Mouse (Mus musculus) left cerebral cortex, postnatal 25 days (tissue): ENCODE data around the gene Brinp3. TPM values are rescaled to one million over a fixed set of nuclear protein-coding genes. Genes with fewer than 3 reads are reported as not detected.
"Not testable (repeated sequence)": the region's sequence is repeated elsewhere in the genome, so short reads cannot be mapped to it uniquely, and the experiment has no call there.

Experiments
- DNase-seq, 2 experiments: peaks; one replicate each; pipeline ENCODE4 v3.0.0; 2022; ENCODE audit warnings: low spot score in 2 of 2, mixed read lengths in 1 of 2
- intact Hi-C: fragments of 180-260 bp; cut with DNase I; formaldehyde crosslinking; loops from one replicate; pipeline ENCODE4 v1.15.1; 2025
- total RNA-seq, 2 experiments: library from RNA; stranded (reverse); gene quantifications; 2 replicates each; pipeline ENCODE4 v1.2.3; 2021

Brinp3 gene
- 10 to 100 TPM; 48.8 to 56.4 TPM for total RNA-seq

- intact Hi-C loops, result loop anchor here (10.0 kb wide), 1 partner anchor 260 kb away; no protein-coding TSS in a partner anchor
- peak; percentile 45 to 49 for DNase-seq
These were observed at the start of gene Brinp3 for GRCm38 (mm10) chr1:146494681-146495331. Gene Brinp3 (plus strand): TSS chr1:146494760.

- DNase-seq, result peak; percentile 39 to 70
- intact Hi-C loops, result loop anchor here (10.0 kb wide), 1 partner anchor 259 kb away; no protein-coding TSS in a partner anchor
These were observed 339 bp upstream of the Brinp3 start for GRCm38 (mm10) chr1:146494221-146494620.

GRCm38 (mm10) chr1:146495386-146495785, 826 bp downstream of the Brinp3 start:
- peak; percentile 40 to 66 for DNase-seq
- intact Hi-C loops, result loop anchor here (10.0 kb wide), 1 partner anchor 261 kb away; no protein-coding TSS in a partner anchor

- intact Hi-C loops, result loop anchor here (10.0 kb wide), 1 partner anchor 263 kb away; no protein-coding TSS in a partner anchor
- DNase-seq, result peak; percentile 60 to 63
These were observed 3.0 kb downstream of the Brinp3 start for GRCm38 (mm10) chr1:146497381-146498081.

- peak; percentile 63 for DNase-seq
- intact Hi-C loops, result loop anchor here (10.0 kb wide), 1 partner anchor 263 kb away; no protein-coding TSS in a partner anchor
These were observed 3.7 kb downstream of the Brinp3 start for GRCm38 (mm10) chr1:146498085-146498779.

GRCm38 (mm10) chr1:146498780-146499114, 4.2 kb downstream of the Brinp3 start:
- intact Hi-C loops, result loop anchor here (10.0 kb wide), 1 partner anchor 264 kb away; no protein-coding TSS in a partner anchor
- DNase-seq, result no peak

GRCm38 (mm10) chr1:146515377-146515776, 20.8 kb downstream of the Brinp3 start:
- intact Hi-C loops, result no loop called here
- DNase-seq, result no peak

GRCm38 (mm10) chr1:146523727-146524573, 29.4 kb downstream of the Brinp3 start:
- intact Hi-C loops, result no loop called here
- no peak for DNase-seq

- intact Hi-C loops, result no loop called here
- no peak for DNase-seq
These were observed 34.0 kb downstream of the Brinp3 start for GRCm38 (mm10) chr1:146528572-146528971.

- DNase-seq, result peak in 1 of 2 experiments; percentile 50
- intact Hi-C loops, result no loop called here
These were observed 52.4 kb downstream of the Brinp3 start for GRCm38 (mm10) chr1:146546847-146547428.

GRCm38 (mm10) chr1:146556982-146557381, 62.4 kb downstream of the Brinp3 start:
- intact Hi-C loops, result no loop called here
- peak in 1 of 2 experiments; percentile 10 for DNase-seq

- DNase-seq, result no peak
- intact Hi-C loops, result no loop called here
These were observed 67.6 kb downstream of the Brinp3 start for GRCm38 (mm10) chr1:146562144-146562543.

GRCm38 (mm10) chr1:146584181-146584580, 89.6 kb downstream of the Brinp3 start:
- intact Hi-C loops, result no loop called here
- no peak for DNase-seq

GRCm38 (mm10) chr1:146632895-146633294, 138.3 kb downstream of the Brinp3 start:
- no peak for DNase-seq
- intact Hi-C loops, result no loop called here

- no peak for DNase-seq
- intact Hi-C loops, result no loop called here
These were observed 162.7 kb downstream of the Brinp3 start for GRCm38 (mm10) chr1:146657214-146657613.

GRCm38 (mm10) chr1:146700724-146701123, 206.2 kb downstream of the Brinp3 start:
- intact Hi-C loops, result no loop called here
- DNase-seq, result no peak

- intact Hi-C loops, result no loop called here
- DNase-seq, result peak in 1 of 2 experiments; percentile 60
These were observed 225.0 kb downstream of the Brinp3 start for GRCm38 (mm10) chr1:146719556-146719955.

GRCm38 (mm10) chr1:146724784-146725513, 230.4 kb downstream of the Brinp3 start:
- intact Hi-C loops, DNase-seq: not testable (repeated sequence)
